Mouse (Mus musculus) forebrain, postnatal 0 days (tissue): Measurements from ENCODE around the gene Ribc2. TPM values are rescaled to one million over a fixed set of nuclear protein-coding genes. Genes with fewer than 3 reads are reported as not detected.

Source experiments
- ATAC-seq: fragments of 200-750 bp; cut with Nextera tagmentation; 2 replicates; pipeline ENCODE4 v1.8.0; 2017; ENCODE audit warnings: mild to moderate bottlenecking, moderate library complexity
- DNase-seq: peaks from one replicate; pipeline ENCODE4 v3.0.0-alpha.2; 2015
- H3K27ac ChIP-seq: fragments of 300-500 bp; sonication (generic); 2 replicates; pipeline ENCODE4 v1.5.1; 2014; ENCODE audit warnings: low read depth, mild to moderate bottlenecking, antibody characterized with exemption, low read length, moderate library complexity, mixed read lengths
- H3K27me3 ChIP-seq: fragments of 300-500 bp; sonication (generic); 2 replicates; pipeline ENCODE4 v1.6.1; 2014; ENCODE audit warnings: mild to moderate bottlenecking, low read length, mixed read lengths; ENCODE audit not compliant: insufficient read depth
- H3K36me3 ChIP-seq: fragments of 300-500 bp; sonication (generic); 2 replicates; pipeline ENCODE4 v1.6.1; 2014; ENCODE audit warnings: mild to moderate bottlenecking, moderate library complexity; ENCODE audit not compliant: insufficient read depth
- H3K4me1 ChIP-seq: fragments of 300-500 bp; sonication (generic); 2 replicates; pipeline ENCODE4 v1.6.1; 2014; ENCODE audit warnings: antibody characterized with exemption; ENCODE audit not compliant: insufficient read depth
- H3K4me2 ChIP-seq: fragments of 300-500 bp; sonication (generic); 2 replicates; pipeline ENCODE4 v1.6.1; 2014; ENCODE audit warnings: low read depth, mild to moderate bottlenecking, moderate library complexity
- H3K4me3 ChIP-seq: fragments of 300-500 bp; sonication (generic); 2 replicates; pipeline ENCODE4 v1.5.1; 2014; ENCODE audit warnings: low read depth, low read length, mixed read lengths
- H3K9ac ChIP-seq: fragments of 300-500 bp; sonication (generic); 2 replicates; pipeline ENCODE4 v1.6.1; 2014; ENCODE audit warnings: mild to moderate bottlenecking
- H3K9me3 ChIP-seq: fragments of 300-500 bp; sonication (generic); 2 replicates; pipeline ENCODE4 v1.6.1; 2016; ENCODE audit warnings: low read length
- CTCF ChIP-seq: sonication (generic); IDR thresholded peaks from 2 replicates; pipeline ENCODE4 v1.5.1; 2016; ENCODE audit warnings: antibody characterized with exemption, control low read depth, low read depth
- WGBS: fragments of 180-500 bp; shearing (Covaris S2); extraction: QIAGEN DNeasy Blood & Tissue Kit; methylation state at CpG from one replicate; pipeline ENCODE4 v1.1.7; 2014; 5-methylcytosine and 5-hydroxymethylcytosine counted together
- polyA plus RNA-seq: library from polyadenylated mRNA; unstranded; fragments of >200 nt; fragmentation: Nextera tagmentation; extraction: Ambion mirVana; gene quantifications from 2 replicates; pipeline ENCODE4 v1.2.1, GENCODE M21; 2015
- total RNA-seq: library from RNA; depleted of rRNA; stranded (reverse); fragments of >200 nt; gene quantifications from 2 replicates; pipeline ENCODE4 v1.2.3, GENCODE M21; 2014; rRNA removed

Ribc2 gene
- total and polyA plus RNA-seq, 2 experiments from 2014 or later: 0.48 to 0.70 TPM

- Histone ChIP-seq H3K4me2 (no peak overlapping the region), H3K27me3 (no peaks in the 10 kb centered on the region), H3K4me3 (no peak overlapping the region), H3K9ac (no peak overlapping the region), H3K36me3 (no peaks in the 10 kb centered on the region), H3K27ac (no peak overlapping the region), H3K9me3 (no peaks in the 10 kb centered on the region), H3K4me1 (no peaks in the 10 kb centered on the region)
- peak; percentile 66 for DNase-seq
- no peak for ATAC-seq
- WGBS: 77% methylated on average over 8 of the region's 8 CpGs
- TF ChIP-seq CTCF: no peak
Measured at GRCm38 (mm10) chr15:85177576-85177975, 45.7 kb downstream of the Ribc2 start.

- Histone ChIP-seq H3K9me3 (no peaks in the 10 kb centered on the region), H3K27ac (no peak overlapping the region), H3K4me1 (no peaks in the 10 kb centered on the region), H3K4me2 (no peak overlapping the region), H3K36me3 (no peaks in the 10 kb centered on the region), H3K4me3 (no peak overlapping the region), H3K9ac (no peak overlapping the region), H3K27me3 (no peaks in the 10 kb centered on the region)
- DNase-seq: no peak
- no peak for ATAC-seq
- 68% methylated on average over 6 of the region's 6 CpGs for WGBS
- TF ChIP-seq CTCF: no peak
Measured at GRCm38 (mm10) chr15:85178172-85178571, 46.3 kb downstream of the Ribc2 start.

- DNase-seq: peak; percentile 73
- Histone ChIP-seq H3K9ac (no peak overlapping the region), H3K4me3 (no peak overlapping the region), H3K4me2 (no peak overlapping the region), H3K9me3 (no peaks in the 10 kb centered on the region), H3K4me1 (no peaks in the 10 kb centered on the region), H3K36me3 (no peaks in the 10 kb centered on the region), H3K27ac (no peak overlapping the region), H3K27me3 (no peaks in the 10 kb centered on the region)
- WGBS: 42% methylated on average over 7 of the region's 7 CpGs
- peak; percentile 88 for ATAC-seq
- TF ChIP-seq CTCF: no peak
Measured at GRCm38 (mm10) chr15:85179528-85180180, 47.8 kb downstream of the Ribc2 start.

GRCm38 (mm10) chr15:85180368-85180767, 48.5 kb downstream of the Ribc2 start:
- Histone ChIP-seq H3K27me3 (no peaks in the 10 kb centered on the region), H3K27ac (no peak overlapping the region), H3K4me3 (no peak overlapping the region), H3K4me2 (no peak overlapping the region), H3K4me1 (no peaks in the 10 kb centered on the region), H3K36me3 (no peaks in the 10 kb centered on the region), H3K9ac (no peak overlapping the region), H3K9me3 (no peaks in the 10 kb centered on the region)
- TF ChIP-seq CTCF: no peak
- ATAC-seq: peak; percentile 16; the same call in 1 of the 2 replicates
- peak; percentile 40 for DNase-seq

- 91% methylated on average over 4 of the region's 4 CpGs for WGBS
- TF ChIP-seq CTCF: no peak
Measured at GRCm38 (mm10) chr15:85182063-85182462, 50.2 kb downstream of the Ribc2 start.

GRCm38 (mm10) chr15:85186916-85187315, 55.0 kb downstream of the Ribc2 start:
- Histone ChIP-seq H3K27ac (no peak overlapping the region), H3K4me3 (no peak overlapping the region), H3K9me3 (no peaks in the 10 kb centered on the region), H3K4me2 (no peak overlapping the region), H3K27me3 (no peaks in the 10 kb centered on the region), H3K9ac (no peak overlapping the region), H3K36me3 (no peaks in the 10 kb centered on the region), H3K4me1 (no peaks in the 10 kb centered on the region)
- DNase-seq: no peak
- WGBS: 79% methylated on average over 7 of the region's 7 CpGs
- no peak for ATAC-seq
- no peak for TF ChIP-seq CTCF

More at GRCm38 (mm10) chr15:85182063-85182462, 50.2 kb downstream of the Ribc2 start:
- ATAC-seq (no peak), DNase-seq (no peak)
- no peaks in the 10 kb centered on the region for H3K27me3 ChIP-seq
- H3K4me2 ChIP-seq: no peak overlapping the region
- no peak overlapping the region for H3K27ac ChIP-seq
- no peak overlapping the region for H3K4me3 ChIP-seq
- H3K9ac ChIP-seq: no peak overlapping the region
- H3K9me3 ChIP-seq: no peaks in the 10 kb centered on the region
- H3K4me1 ChIP-seq: no peaks in the 10 kb centered on the region
- no peaks in the 10 kb centered on the region for H3K36me3 ChIP-seq

GRCm38 (mm10) chr15:85188167-85188778, 56.4 kb downstream of the Ribc2 start:
- DNase-seq: no peak
- Histone ChIP-seq H3K27me3 (no peaks in the 10 kb centered on the region), H3K9me3 (no peaks in the 10 kb centered on the region), H3K4me1 (no peaks in the 10 kb centered on the region), H3K36me3 (no peaks in the 10 kb centered on the region), H3K4me2 (no peak overlapping the region), H3K9ac (no peak overlapping the region), H3K4me3 (no peak overlapping the region), H3K27ac (no peak overlapping the region)
- ATAC-seq: no peak
- 48% methylated on average over 8 of the region's 8 CpGs for WGBS
- no peak for TF ChIP-seq CTCF

Other genes with a start within 250 kb of the Ribc2 start
- 0.54 and 0.86 TPM in 2 replicates for gene Gm29666, start 212.0 kb upstream of the Ribc2 start, total RNA-seq
- gene Gm29666, start 212.0 kb upstream of the Ribc2 start, polyA plus RNA-seq: 0.26 and 0.47 TPM in 2 replicates
- 19.5 and 24.8 TPM in 2 replicates for gene Nup50, start 208.7 kb upstream of the Ribc2 start, total RNA-seq
- 23.5 and 24.5 TPM in 2 replicates for gene Nup50, start 208.7 kb upstream of the Ribc2 start, polyA plus RNA-seq
- gene 5031439G07Rik, start 143.5 kb upstream of the Ribc2 start, total RNA-seq: 99.6 and 112 TPM in 2 replicates
- 27.4 and 28.9 TPM in 2 replicates for gene 5031439G07Rik, start 143.5 kb upstream of the Ribc2 start, polyA plus RNA-seq
- 1.1 and 2.2 TPM in 2 replicates for gene Upk3a, start 114.9 kb upstream of the Ribc2 start, total RNA-seq
- 1.3 and 1.4 TPM in 2 replicates for gene Upk3a, start 114.9 kb upstream of the Ribc2 start, polyA plus RNA-seq
- 27.9 and 32.8 TPM in 2 replicates for gene Fam118a, start 103.1 kb upstream of the Ribc2 start, total RNA-seq
- 27.2 and 30.6 TPM in 2 replicates for gene Fam118a, start 103.1 kb upstream of the Ribc2 start, polyA plus RNA-seq
- 0.08 and 0.43 TPM in 2 replicates for gene Smc1b, start 114 bp upstream of the Ribc2 start, total RNA-seq
- gene Smc1b, start 114 bp upstream of the Ribc2 start, polyA plus RNA-seq: 0.19 TPM in 2 replicates
- 38.2 and 60.3 TPM in 2 replicates for gene Fbln1, start 73.9 kb downstream of the Ribc2 start, total RNA-seq
- 47.1 and 50.9 TPM in 2 replicates for gene Fbln1, start 73.9 kb downstream of the Ribc2 start, polyA plus RNA-seq
- 294 and 311 TPM in 2 replicates for gene Atxn10, start 204.2 kb downstream of the Ribc2 start, total RNA-seq
- 498 and 536 TPM in 2 replicates for gene Atxn10, start 204.2 kb downstream of the Ribc2 start, polyA plus RNA-seq